Mouse (Mus musculus) A20 (cell line): ENCODE measurements around the gene 6430531B16Rik.

ENCODE experiments used
- DNase-seq: peaks from one replicate; pipeline ENCODE4 v3.0.0-alpha.2; 2011; ENCODE audit warnings: low read depth, low spot score

The 6430531B16Rik gene

GRCm38 (mm10) chr7:139940476-139941209, 37.9 kb downstream of the 6430531B16Rik start:
- DNase-seq, result peak; percentile 13

DNA sequence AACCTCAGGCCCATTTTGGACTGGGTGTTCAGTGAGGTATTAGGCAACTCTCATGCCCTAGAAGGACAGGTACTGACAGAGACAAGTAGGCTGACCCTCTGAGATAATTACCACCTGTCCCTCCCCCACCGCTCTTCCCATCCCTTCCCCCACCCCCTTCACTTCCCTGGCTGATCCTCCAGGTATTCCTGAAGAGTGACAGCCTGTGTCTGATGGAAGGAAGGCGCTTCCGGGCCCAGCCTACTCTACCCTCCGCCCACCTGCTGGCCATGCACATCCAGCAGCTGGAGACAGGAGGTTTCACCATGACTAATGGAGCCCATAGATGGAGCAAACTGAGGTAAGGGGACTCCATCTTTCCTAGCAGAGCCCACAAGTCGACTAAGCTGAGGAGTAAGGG, 40.7 kb downstream of the 6430531B16Rik start:
- DNase-seq, result no peak

DNA sequence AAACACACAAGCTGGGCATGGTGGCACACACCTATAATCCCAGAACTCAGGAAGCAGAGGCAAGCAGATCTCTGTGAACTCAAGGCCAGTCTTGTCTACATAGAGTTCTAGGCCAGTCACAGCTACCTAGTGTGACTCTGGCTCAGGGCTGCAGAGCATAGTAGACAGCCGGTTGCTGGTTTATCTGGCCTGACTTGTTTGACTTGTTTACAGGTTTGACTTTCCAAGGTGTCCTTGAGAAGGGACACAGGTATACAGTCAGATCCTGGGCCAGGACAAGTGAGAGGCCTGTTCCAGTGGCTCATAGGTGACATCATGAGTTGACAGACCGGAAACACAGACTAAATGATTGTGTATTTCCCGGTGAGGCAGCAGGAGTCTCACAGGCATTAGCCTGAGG, 41.4 kb downstream of the 6430531B16Rik start:
- DNase-seq, result no peak

- DNase-seq, result peak; percentile 46
Observed at GRCm38 (mm10) chr7:139936705-139937104, 41.9 kb downstream of the 6430531B16Rik start.

GRCm38 (mm10) chr7:139930732-139931131, 47.8 kb downstream of the 6430531B16Rik start:
- peak; percentile 68 for DNase-seq
